Mouse (Mus musculus): ENCODE measurements at regions not wholly inside any gene's neighbourhood (a gene's known extent, or its start where the extent isn't known, plus 50 kb on each side); places are given as distances from the start of the nearest gene placed in this dataset.

DNA sequence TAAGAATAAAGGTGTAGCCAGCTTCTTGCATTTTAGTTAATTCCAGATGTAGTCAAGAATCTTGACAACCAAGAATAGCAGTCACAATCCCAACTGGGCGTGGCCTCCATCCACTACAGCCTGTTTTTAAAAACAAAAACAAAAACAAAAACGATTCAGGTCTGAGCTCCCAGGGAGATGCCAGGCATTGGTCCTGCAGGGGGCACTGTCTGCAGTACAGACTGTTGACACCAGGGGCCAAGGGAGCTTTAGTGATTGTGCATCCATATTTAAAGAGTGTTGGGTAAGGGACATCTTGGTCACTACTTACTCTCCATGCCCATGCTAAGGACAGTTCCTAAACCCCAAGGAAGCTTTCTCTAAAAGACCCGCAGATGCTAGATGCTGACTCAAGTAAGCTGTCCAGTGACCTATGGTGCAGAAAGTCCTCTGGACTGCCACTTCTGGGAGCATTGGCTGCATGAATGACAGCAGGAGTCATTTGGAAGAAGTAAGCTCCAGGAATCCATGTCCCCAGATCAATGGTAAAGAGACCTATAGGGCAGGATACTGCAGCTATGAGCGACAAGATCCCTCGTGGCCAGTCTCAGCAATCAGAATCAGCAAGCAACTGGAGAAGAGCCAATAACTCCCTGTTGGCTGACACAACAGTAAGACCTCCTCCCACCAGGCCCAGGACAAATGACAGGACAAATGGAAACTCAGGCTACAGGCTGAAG, 95.1 kb downstream of the Abhd5 start:
- TF ChIP-seq POLR2A (IDR thresholded peaks at IDR 0.05; ENCODE audit: extremely low read depth, insufficient read depth, low read length) (no peak), CTCF (IDR thresholded peaks at IDR 0.05; ENCODE audit: low read depth, low read length) (no peak; the same call in 1 of the 2 replicates)

Measured in liver, adult 2 months (tissue).